Mouse (Mus musculus) hindbrain, embryonic 10.5 days (tissue): ENCODE results near the gene Cdpf1. TPM values are rescaled to one million over a fixed set of nuclear protein-coding genes. Genes with fewer than 3 reads are reported as not detected.
"Not testable (repeated sequence)": the region's sequence is repeated elsewhere in the genome, so short reads cannot be mapped to it uniquely, and the experiment has no call there.

Source experiments
- DNase-seq: peaks from one replicate; pipeline ENCODE4 v3.0.0-alpha.2; 2017; ENCODE audit warnings: low spot score
- H3K27ac ChIP-seq: fragments of 300-500 bp; sonication (generic); 2 replicates; pipeline ENCODE4 v1.5.1; 2016; ENCODE audit warnings: mild to moderate bottlenecking, moderate library complexity
- H3K27me3 ChIP-seq: fragments of 300-500 bp; sonication (generic); 2 replicates; pipeline ENCODE4 v1.6.1; 2016; ENCODE audit warnings: mild to moderate bottlenecking; ENCODE audit not compliant: poor library complexity, insufficient read depth, severe bottlenecking
- H3K36me3 ChIP-seq: fragments of 300-500 bp; sonication (generic); 2 replicates; pipeline ENCODE4 v1.6.1; 2016; ENCODE audit warnings: mild to moderate bottlenecking, moderate library complexity
- H3K4me1 ChIP-seq: fragments of 300-500 bp; sonication (generic); replicated peaks from 2 replicates; pipeline ENCODE4 v1.6.1; 2016; ENCODE audit warnings: mild to moderate bottlenecking
- H3K4me3 ChIP-seq: fragments of 300-500 bp; sonication (generic); 2 replicates; pipeline ENCODE4 v1.5.1; 2016; ENCODE audit warnings: mild to moderate bottlenecking, moderate library complexity
- H3K9me3 ChIP-seq: fragments of 300-500 bp; sonication (generic); 2 replicates; pipeline ENCODE4 v1.6.1; 2016; ENCODE audit warnings: mild to moderate bottlenecking, moderate library complexity
- WGBS: fragments of 180-500 bp; shearing (Covaris S2); methylation state at CpG from one replicate; pipeline ENCODE4 v1.1.7; 2016; 5-methylcytosine and 5-hydroxymethylcytosine counted together
- polyA plus RNA-seq: library from polyadenylated mRNA; unstranded; fragments of >200 nt; fragmentation: Nextera tagmentation; extraction: Ambion mirVana; gene quantifications from 2 replicates; pipeline ENCODE4 v1.2.1, GENCODE M21; 2016

Gene Cdpf1
- polyA plus RNA-seq, 1 experiment from 2014 or later: 31.6 TPM

GRCm38 (mm10) chr15:85798676-85799075, 12.8 kb downstream of the Cdpf1 start:
- no peaks in the 10 kb centered on the region for H3K27me3 ChIP-seq
- DNase-seq: no peak
- no peak overlapping the region for H3K27ac ChIP-seq
- no peaks in the 10 kb centered on the region for H3K4me1 ChIP-seq
- H3K36me3 ChIP-seq: no peaks in the 10 kb centered on the region
- 93% methylated on average over 8 of the region's 8 CpGs for WGBS
- H3K4me3 ChIP-seq: no peak overlapping the region
- H3K9me3 ChIP-seq: no peaks in the 10 kb centered on the region

GRCm38 (mm10) chr15:85795516-85795915, 16.0 kb downstream of the Cdpf1 start:
- no peaks in the 10 kb centered on the region for H3K4me1 ChIP-seq
- H3K36me3 ChIP-seq: no peaks in the 10 kb centered on the region
- no peaks in the 10 kb centered on the region for H3K9me3 ChIP-seq
- no peak overlapping the region for H3K27ac ChIP-seq
- no peak overlapping the region for H3K4me3 ChIP-seq
- no peak for DNase-seq
- H3K27me3 ChIP-seq: no peaks in the 10 kb centered on the region
- WGBS: 82% methylated on average over 6 of the region's 6 CpGs

- Histone ChIP-seq H3K27me3 (no peaks in the 10 kb centered on the region), H3K4me1 (no peaks in the 10 kb centered on the region; the same call in 1 of the 2 replicates), H3K9me3 (no peaks in the 10 kb centered on the region), H3K36me3 (no peaks in the 10 kb centered on the region), H3K27ac (no peak overlapping the region), H3K4me3 (no peak overlapping the region)
- 82% methylated on average over 1 of the region's 1 CpGs for WGBS
- DNase-seq: no peak
Observed at GRCm38 (mm10) chr15:85792819-85793218, 18.7 kb downstream of the Cdpf1 start.

- 86% methylated on average over 4 of the region's 4 CpGs for WGBS
- Histone ChIP-seq H3K27me3 (no peaks in the 10 kb centered on the region), H3K4me1 (no peaks in the 10 kb centered on the region; the same call in 1 of the 2 replicates), H3K36me3 (no peaks in the 10 kb centered on the region), H3K27ac (no peak overlapping the region), H3K4me3 (no peak overlapping the region), H3K9me3 (no peaks in the 10 kb centered on the region)
- DNase-seq: no peak
Observed at GRCm38 (mm10) chr15:85791449-85791848, 20.0 kb downstream of the Cdpf1 start.

GRCm38 (mm10) chr15:85788633-85789032, 22.9 kb downstream of the Cdpf1 start:
- no peaks in the 10 kb centered on the region; the same call in 1 of the 2 replicates for H3K4me1 ChIP-seq
- DNase-seq: no peak
- WGBS: 75% methylated on average over 16 of the region's 16 CpGs
- H3K36me3 ChIP-seq: no peaks in the 10 kb centered on the region
- no peak overlapping the region for H3K4me3 ChIP-seq
- no peak overlapping the region for H3K27ac ChIP-seq
- no peaks in the 10 kb centered on the region for H3K9me3 ChIP-seq
- no peaks in the 10 kb centered on the region for H3K27me3 ChIP-seq

- H3K4me3 ChIP-seq: no peak overlapping the region
- no peak overlapping the region for H3K27ac ChIP-seq
- no peaks in the 10 kb centered on the region; the same call in 1 of the 2 replicates for H3K4me1 ChIP-seq
- no peaks in the 10 kb centered on the region for H3K9me3 ChIP-seq
- no peak for DNase-seq
- H3K27me3 ChIP-seq: no peaks in the 10 kb centered on the region
- 88% methylated on average over 4 of the region's 4 CpGs for WGBS
- no peaks in the 10 kb centered on the region for H3K36me3 ChIP-seq
Observed at GRCm38 (mm10) chr15:85788051-85788450, 23.4 kb downstream of the Cdpf1 start.

GRCm38 (mm10) chr15:85787482-85787881, 24.0 kb downstream of the Cdpf1 start:
- WGBS: 88% methylated on average over 6 of the region's 6 CpGs
- H3K36me3 ChIP-seq: no peaks in the 10 kb centered on the region
- no peaks in the 10 kb centered on the region for H3K27me3 ChIP-seq
- no peak for DNase-seq
- H3K4me1 ChIP-seq: no peaks in the 10 kb centered on the region; the same call in 1 of the 2 replicates
- H3K9me3 ChIP-seq: no peaks in the 10 kb centered on the region
- H3K4me3 ChIP-seq: no peak overlapping the region
- no peak overlapping the region for H3K27ac ChIP-seq

GRCm38 (mm10) chr15:85786711-85787110, 24.8 kb downstream of the Cdpf1 start:
- Histone ChIP-seq H3K9me3 (no peaks in the 10 kb centered on the region), H3K27me3 (no peaks in the 10 kb centered on the region), H3K36me3 (no peaks in the 10 kb centered on the region), H3K4me3 (no peak overlapping the region), H3K4me1 (no peaks in the 10 kb centered on the region; the same call in 1 of the 2 replicates), H3K27ac (no peak overlapping the region)
- DNase-seq: no peak
- 83% methylated on average over 5 of the region's 5 CpGs for WGBS

GRCm38 (mm10) chr15:85784341-85784740, 27.2 kb downstream of the Cdpf1 start:
- 92% methylated on average over 3 of the region's 3 CpGs for WGBS
- no peaks in the 10 kb centered on the region for H3K36me3 ChIP-seq

GRCm38 (mm10) chr15:85783146-85783545, 28.4 kb downstream of the Cdpf1 start:
- no peak for DNase-seq
- Histone ChIP-seq H3K4me3 (no peak overlapping the region), H3K27me3 (no peaks in the 10 kb centered on the region), H3K27ac (no peak overlapping the region), H3K36me3 (no peaks in the 10 kb centered on the region), H3K4me1 (no peaks in the 10 kb centered on the region), H3K9me3 (no peaks in the 10 kb centered on the region)
- 91% methylated on average over 4 of the region's 4 CpGs for WGBS

More at GRCm38 (mm10) chr15:85784341-85784740, 27.2 kb downstream of the Cdpf1 start:
- no peak overlapping the region for H3K4me3 ChIP-seq
- H3K4me1 ChIP-seq: no peaks in the 10 kb centered on the region; the same call in 1 of the 2 replicates
- H3K27me3 ChIP-seq: no peaks in the 10 kb centered on the region
- no peak for DNase-seq
- no peak overlapping the region for H3K27ac ChIP-seq
- no peaks in the 10 kb centered on the region for H3K9me3 ChIP-seq

GRCm38 (mm10) chr15:85778891-85779290, 32.6 kb downstream of the Cdpf1 start:
- not testable (repeated sequence) for H3K27ac ChIP-seq, H3K36me3 ChIP-seq, H3K4me1 ChIP-seq, DNase-seq, H3K27me3 ChIP-seq, H3K9me3 ChIP-seq, H3K4me3 ChIP-seq
- WGBS: 90% methylated on average over 6 of the region's 6 CpGs

- no peak for DNase-seq
- 77% methylated on average over 5 of the region's 5 CpGs for WGBS
- Histone ChIP-seq H3K9me3 (no peaks in the 10 kb centered on the region), H3K27ac (no peak overlapping the region), H3K4me3 (no peak overlapping the region), H3K27me3 (no peaks in the 10 kb centered on the region), H3K36me3 (no peaks in the 10 kb centered on the region), H3K4me1 (no peaks in the 10 kb centered on the region)
Observed at GRCm38 (mm10) chr15:85776771-85777170, 34.7 kb downstream of the Cdpf1 start.

- no peaks in the 10 kb centered on the region for H3K4me1 ChIP-seq
- no peaks in the 10 kb centered on the region for H3K27me3 ChIP-seq
- H3K36me3 ChIP-seq: no peaks in the 10 kb centered on the region
- WGBS: 79% methylated on average over 2 of the region's 2 CpGs
- no peak overlapping the region for H3K27ac ChIP-seq
- no peaks in the 10 kb centered on the region for H3K9me3 ChIP-seq
- no peak for DNase-seq
- no peak overlapping the region for H3K4me3 ChIP-seq
Observed at GRCm38 (mm10) chr15:85776241-85776640, 35.3 kb downstream of the Cdpf1 start.

GRCm38 (mm10) chr15:85775001-85775400, 36.5 kb downstream of the Cdpf1 start:
- DNase-seq: no peak
- no peaks in the 10 kb centered on the region for H3K4me1 ChIP-seq
- H3K9me3 ChIP-seq: no peaks in the 10 kb centered on the region
- no peak overlapping the region for H3K4me3 ChIP-seq
- H3K27ac ChIP-seq: no peak overlapping the region
- no peaks in the 10 kb centered on the region for H3K27me3 ChIP-seq
- 89% methylated on average over 7 of the region's 7 CpGs for WGBS
- no peaks in the 10 kb centered on the region for H3K36me3 ChIP-seq
